Mouse (Mus musculus): ENCODE measurements at regions not wholly inside any gene's neighbourhood (a gene's known extent, or its start where the extent isn't known, plus 50 kb on each side); places are given as distances from the start of the nearest gene placed in this dataset.
A peak's percentile ranks its signal among the peaks of the same experiment; 100 is the strongest.

GRCm38 (mm10) chr16:7544067-7544466 lies 880.9 kb downstream of the Tmem114 start:
- H3K4me1 ChIP-seq (ENCODE audit: control insufficient read depth, insufficient read depth, low read length): peaks cover 31% of the 10 kb centered on the region
- H3K27ac ChIP-seq (ENCODE audit: insufficient read depth, low read depth, low read length): peak overlapping the region; percentile 90
- peak overlapping the region; percentile 25; the same call in 1 of the 2 replicates for H3K4me3 ChIP-seq (ENCODE audit: insufficient read depth, low read length)
- TF ChIP-seq CTCF (IDR thresholded peaks at IDR 0.05; ENCODE audit: low read depth, low read length) (no peak), POLR2A (IDR thresholded peaks at IDR 0.05; ENCODE audit: borderline replicate concordance, low read depth, low read length) (no peak)

GRCm38 (mm10) chr16:7529811-7530210 lies 895.1 kb downstream of the Tmem114 start:
- H3K4me3 ChIP-seq (ENCODE audit: insufficient read depth, low read length): no peak overlapping the region
- TF ChIP-seq POLR2A (IDR thresholded peaks at IDR 0.05; ENCODE audit: borderline replicate concordance, low read depth, low read length): no peak
- TF ChIP-seq CTCF (IDR thresholded peaks at IDR 0.05; ENCODE audit: low read depth, low read length): no peak

GRCm38 (mm10) chr16:7528963-7529362 lies 896.0 kb downstream of the Tmem114 start:
- H3K27ac ChIP-seq (ENCODE audit: insufficient read depth, low read depth, low read length): no peak overlapping the region
- H3K4me3 ChIP-seq (ENCODE audit: insufficient read depth, low read length): no peak overlapping the region
- TF ChIP-seq POLR2A (IDR thresholded peaks at IDR 0.05; ENCODE audit: borderline replicate concordance, low read depth, low read length): no peak
- no peak for TF ChIP-seq CTCF (IDR thresholded peaks at IDR 0.05; ENCODE audit: low read depth, low read length)
- H3K4me1 ChIP-seq (ENCODE audit: control insufficient read depth, insufficient read depth, low read length): no peaks in the 10 kb centered on the region

More at GRCm38 (mm10) chr16:7529811-7530210, 895.1 kb downstream of the Tmem114 start:
- Histone ChIP-seq H3K27ac (ENCODE audit: insufficient read depth, low read depth, low read length) (no peak overlapping the region), H3K4me1 (ENCODE audit: control insufficient read depth, insufficient read depth, low read length) (no peaks in the 10 kb centered on the region)

- Histone ChIP-seq H3K4me1 (ENCODE audit: control insufficient read depth, insufficient read depth, low read length) (no peaks in the 10 kb centered on the region), H3K4me3 (ENCODE audit: insufficient read depth, low read length) (no peak overlapping the region), H3K27ac (ENCODE audit: insufficient read depth, low read depth, low read length) (no peak overlapping the region)
- TF ChIP-seq POLR2A (IDR thresholded peaks at IDR 0.05; ENCODE audit: borderline replicate concordance, low read depth, low read length): no peak
- TF ChIP-seq CTCF (IDR thresholded peaks at IDR 0.05; ENCODE audit: low read depth, low read length): no peak
Observed at GRCm38 (mm10) chr16:7527923-7528776, 896.8 kb downstream of the Tmem114 start.

- TF ChIP-seq POLR2A (IDR thresholded peaks at IDR 0.05; ENCODE audit: borderline replicate concordance, low read depth, low read length): no peak
- no peak for TF ChIP-seq CTCF (IDR thresholded peaks at IDR 0.05; ENCODE audit: low read depth, low read length)
- H3K4me1 ChIP-seq (ENCODE audit: control insufficient read depth, insufficient read depth, low read length): no peaks in the 10 kb centered on the region
- no peak overlapping the region for H3K27ac ChIP-seq (ENCODE audit: insufficient read depth, low read depth, low read length)
- no peak overlapping the region for H3K4me3 ChIP-seq (ENCODE audit: insufficient read depth, low read length)
Observed at GRCm38 (mm10) chr16:7518711-7519110, 906.2 kb downstream of the Tmem114 start.
